Mouse (Mus musculus) lung, adult 2 months (tissue): ENCODE measurements around the gene Pam16. TPM values are rescaled to one million over a fixed set of nuclear protein-coding genes. Genes with fewer than 3 reads are reported as not detected.

Source experiments
- DNase-seq: peaks from one replicate; pipeline ENCODE4 v3.0.0; 2022
- H3K4me1 ChIP-seq: fragments of 200-500 bp; 2 replicates; pipeline ENCODE4 v1.6.1; 2011; ENCODE audit warnings: low read length; ENCODE audit not compliant: control insufficient read depth, insufficient read depth
- H3K4me3 ChIP-seq: fragments of 200-500 bp; replicated peaks from 2 replicates; pipeline ENCODE3; 2011; ENCODE audit warnings: low read depth, mild to moderate bottlenecking, control low read depth, low read length; ENCODE audit errors: extremely low read depth
- CTCF ChIP-seq: fragments of 200-500 bp; IDR thresholded peaks from 2 replicates; pipeline ENCODE4 v1.5.1; 2011; ENCODE audit warnings: mild to moderate bottlenecking, low read length, control low read depth; ENCODE audit not compliant: insufficient read depth
- POLR2A ChIP-seq: fragments of 200-500 bp; IDR thresholded peaks from 2 replicates; pipeline ENCODE4 v1.6.1; 2011; ENCODE audit warnings: low read depth, mild to moderate bottlenecking, control low read depth, low read length, borderline replicate concordance; ENCODE audit errors: extremely low read depth
- WGBS: fragments of 180-500 bp; shearing (Covaris S2); methylation state at CpG from one replicate; pipeline ENCODE4 v1.1.7; 2018; 5-methylcytosine and 5-hydroxymethylcytosine counted together
- polyA plus RNA-seq: library from polyadenylated mRNA; depleted of rRNA; stranded (reverse); fragments of >200 nt; gene quantifications from 2 replicates; pipeline ENCODE4 v1.2.3, GENCODE M21; 2012

Pam16 gene
- polyA plus RNA-seq, 1 experiment: 12.3 TPM

DNA sequence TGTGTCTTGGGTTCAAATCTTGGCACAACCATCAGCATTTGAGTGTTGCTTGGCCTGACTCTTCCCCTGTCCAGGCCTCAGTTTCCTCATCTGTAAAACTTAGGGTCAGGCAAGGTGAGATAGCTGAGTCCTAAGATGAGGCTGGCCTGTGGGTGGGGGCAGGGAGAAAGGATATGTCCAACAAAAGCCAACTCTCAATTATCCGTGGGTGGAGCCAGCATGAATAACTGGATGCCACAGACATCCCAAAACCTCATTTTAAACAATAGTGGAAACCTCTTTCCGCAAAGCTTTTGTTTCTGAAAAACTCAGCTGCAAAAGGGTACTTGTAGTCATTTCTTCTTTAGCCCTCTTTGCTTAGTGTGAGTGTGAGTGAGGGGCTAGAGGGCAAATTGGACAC is 28.0 kb downstream of the Pam16 start:
- H3K4me1 ChIP-seq: peaks cover 21% of the 10 kb centered on the region
- TF ChIP-seq POLR2A: no peak
- TF ChIP-seq CTCF: no peak
- DNase-seq: no peak
- WGBS: 29% methylated on average over 2 of the region's 2 CpGs
- no peak overlapping the region for H3K4me3 ChIP-seq

DNA sequence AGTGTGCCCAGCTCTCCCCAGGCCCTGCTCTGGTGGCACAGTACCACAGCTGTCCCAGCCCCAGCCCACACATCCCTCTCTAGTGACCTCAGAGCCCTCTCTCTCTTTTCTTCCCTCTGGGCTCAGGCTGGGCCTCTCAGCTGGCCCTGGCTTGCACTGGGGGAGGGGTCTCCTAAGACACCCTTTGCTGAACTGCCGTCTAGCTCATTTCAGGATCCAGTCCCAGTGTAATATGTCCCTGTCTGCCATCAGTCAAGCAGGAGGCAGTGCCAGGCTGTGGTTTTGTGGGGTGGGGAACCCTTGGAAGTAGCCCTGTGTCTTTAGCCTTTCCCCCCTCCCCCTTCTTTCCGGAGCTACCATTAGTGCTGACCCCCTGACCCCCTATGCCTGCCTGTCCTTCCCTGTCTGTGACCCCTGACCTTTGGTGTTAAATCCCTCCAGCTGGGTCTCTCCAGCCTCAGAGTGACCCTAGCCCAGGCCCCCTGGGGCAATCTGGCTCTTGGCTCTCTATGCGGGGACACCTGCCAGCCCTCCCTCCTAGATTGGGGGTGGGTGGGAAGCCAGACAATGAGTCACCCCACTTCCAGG is 28.6 kb downstream of the Pam16 start:
- TF ChIP-seq CTCF (no peak), POLR2A (no peak)
- Histone ChIP-seq H3K4me3 (peak overlapping the region; percentile 33), H3K4me1 (peaks cover 21% of the 10 kb centered on the region)
- WGBS: 20% methylated on average over 3 of the region's 3 CpGs
- no peak for DNase-seq

- WGBS: 21% methylated on average over 5 of the region's 5 CpGs
These were observed 29.2 kb downstream of the Pam16 start for GRCm38 (mm10) chr16:4595527-4595963.

DNA sequence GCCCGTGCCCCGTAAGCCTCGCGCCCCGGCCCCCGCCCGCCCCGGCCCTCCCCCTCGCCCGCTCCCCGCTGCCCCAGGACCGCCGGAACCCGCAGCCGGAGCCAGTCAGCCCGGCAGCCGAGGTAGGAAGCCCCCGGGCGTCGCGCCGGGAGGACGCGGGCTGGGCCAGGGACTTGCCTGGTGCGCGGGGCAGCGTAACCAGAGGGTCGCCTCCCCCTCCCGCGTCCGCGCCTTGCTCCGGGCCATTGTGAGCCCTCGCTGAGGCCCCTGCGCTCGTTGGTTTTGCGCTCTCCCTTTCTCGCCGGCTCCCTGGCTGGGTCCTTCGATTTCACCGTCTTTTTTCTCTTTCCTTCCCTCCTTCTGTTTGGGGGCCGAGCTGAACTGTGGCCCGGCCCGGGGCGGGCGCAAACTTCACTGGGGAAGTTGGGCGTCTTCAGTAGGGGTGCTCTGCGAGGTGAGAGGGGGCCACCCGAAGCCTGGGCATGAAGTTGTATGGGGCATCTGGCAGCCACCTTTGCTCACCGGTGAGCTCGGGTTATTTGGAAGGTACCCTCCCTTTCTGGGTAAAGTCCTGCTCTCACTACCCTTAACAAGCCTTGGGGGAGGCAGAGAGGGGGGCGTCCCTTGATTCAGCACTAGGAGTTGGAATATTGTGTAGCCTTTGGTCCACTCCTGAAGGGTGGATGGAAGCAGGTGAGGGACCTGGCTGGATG is 29.8 kb downstream of the Pam16 start:
- WGBS: under 1% methylated on average over 47 of the region's 52 CpGs
- Histone ChIP-seq H3K4me3 (peak overlapping the region; percentile 85), H3K4me1 (peaks cover 18% of the 10 kb centered on the region)
- DNase-seq: no peak
- TF ChIP-seq CTCF: no peak
- no peak for TF ChIP-seq POLR2A

More at GRCm38 (mm10) chr16:4595527-4595963, 29.2 kb downstream of the Pam16 start:
- DNase-seq: peak; percentile 60
- peaks cover 18% of the 10 kb centered on the region for H3K4me1 ChIP-seq
- peak overlapping the region; percentile 85 for H3K4me3 ChIP-seq
- TF ChIP-seq POLR2A (no peak), CTCF (no peak)

- peak; percentile 45; the same call in 1 of the 2 replicates for TF ChIP-seq POLR2A
- no peak for TF ChIP-seq CTCF
- Histone ChIP-seq H3K4me1 (peaks cover 18% of the 10 kb centered on the region), H3K4me3 (peak within 1 kb of the TSS; percentile 85)
- 1% methylated on average over 21 of the region's 74 CpGs for WGBS
- DNase-seq: peak; percentile 65
These were observed 30.6 kb downstream of the Pam16 start, which contains the start of gene Glis2 for GRCm38 (mm10) chr16:4593971-4594813. TSS of gene Glis2 (plus strand) at chr16:4594713.

- DNase-seq: peak; percentile 61
- TF ChIP-seq CTCF (peak; percentile 47), POLR2A (no peak)
- 19% methylated on average over 32 of the region's 32 CpGs for WGBS
These were observed 31.6 kb downstream of the Pam16 start for GRCm38 (mm10) chr16:4592909-4593875.

DNA sequence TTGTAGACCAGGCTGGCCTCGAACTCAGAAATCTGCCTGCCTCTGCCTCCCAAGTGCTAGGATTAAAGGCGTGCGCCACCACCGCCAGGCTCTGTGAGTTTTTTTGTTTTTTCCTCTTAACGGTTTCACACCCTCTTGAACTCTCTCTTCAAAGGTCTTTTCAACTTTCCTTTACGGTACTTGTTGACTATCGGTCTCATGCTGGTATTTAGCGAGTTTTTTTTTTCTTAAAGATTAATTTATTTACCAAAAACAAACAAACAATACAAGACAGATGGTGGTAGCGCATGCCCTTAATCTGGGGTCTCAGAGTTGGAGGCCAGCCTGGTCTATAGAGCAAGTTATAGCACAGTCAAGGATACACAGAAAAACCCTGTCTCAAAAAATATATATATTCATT is 34.6 kb downstream of the Pam16 start:
- TF ChIP-seq POLR2A (no peak), CTCF (no peak)
- Histone ChIP-seq H3K4me3 (no peak overlapping the region), H3K4me1 (peaks cover 20% of the 10 kb centered on the region)
- 92% methylated on average over 9 of the region's 9 CpGs for WGBS
- DNase-seq: no peak

More at GRCm38 (mm10) chr16:4592909-4593875, 31.6 kb downstream of the Pam16 start:
- peaks cover 18% of the 10 kb centered on the region for H3K4me1 ChIP-seq
- peak overlapping the region; percentile 50 for H3K4me3 ChIP-seq

DNA sequence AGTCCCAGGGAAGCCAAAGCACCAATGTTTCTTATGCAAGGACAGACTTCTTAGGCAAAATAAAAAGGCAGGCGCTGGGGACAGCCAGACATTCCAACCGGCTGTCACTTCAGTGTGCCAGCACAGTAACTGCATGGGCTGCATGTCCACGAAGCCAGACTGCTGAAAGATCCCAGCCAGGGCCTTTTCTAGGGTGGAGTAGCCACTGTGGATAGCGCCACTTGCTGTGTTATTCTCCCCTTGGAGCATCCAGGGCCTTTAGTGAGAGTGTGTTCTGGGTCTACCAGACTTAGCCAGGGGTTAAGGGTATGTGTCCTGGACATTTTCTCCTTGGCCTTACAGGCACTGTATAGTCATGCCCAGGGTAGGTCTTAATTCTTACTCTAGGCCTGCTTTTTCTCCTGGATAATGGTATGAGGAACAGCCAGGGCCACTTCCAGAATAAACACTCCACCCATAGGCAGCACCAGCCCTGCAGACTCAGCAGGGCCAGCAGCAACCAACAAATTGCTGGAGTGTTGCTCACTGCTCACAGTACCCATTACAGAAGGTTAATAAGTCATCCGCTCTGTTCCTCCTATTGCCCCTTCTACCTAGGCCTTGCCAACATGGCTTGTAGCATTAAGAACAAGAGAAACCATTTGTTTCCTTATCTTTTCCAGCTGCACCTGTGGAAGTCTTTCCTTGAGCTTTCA is 37.1 kb downstream of the Pam16 start:
- DNase-seq: peak; percentile 45
- H3K4me3 ChIP-seq: no peak overlapping the region
- peaks cover 12% of the 10 kb centered on the region for H3K4me1 ChIP-seq
- TF ChIP-seq POLR2A (no peak), CTCF (no peak)
- 39% methylated on average over 5 of the region's 5 CpGs for WGBS
